Mouse (Mus musculus) stomach, postnatal 0 days (tissue): ENCODE results near the gene Atg14.

Experiments used
- CTCF ChIP-seq: IDR thresholded peaks from 2 replicates; pipeline ENCODE4 v1.5.1; 2016; ENCODE audit warnings: antibody characterized with exemption, low read depth, mild to moderate bottlenecking, moderate library complexity
- EP300 ChIP-seq: optimal IDR thresholded peaks from 2 replicates; pipeline ENCODE3; 2016; ENCODE audit warnings: antibody characterized with exemption

- TF ChIP-seq CTCF = peak; percentile 59
- TF ChIP-seq EP300 = no peak
Observed at GRCm38 (mm10) chr14:47515636-47516035, 54.8 kb downstream of the Atg14 start.
